Mouse (Mus musculus) brain, embryonic 14.5 days (tissue): ENCODE measurements at regions not wholly inside any gene's neighbourhood (a gene's known extent, or its start where the extent isn't known, plus 50 kb on each side); places are given as distances from the start of the nearest gene placed in this dataset.

Experiments
- DNase-seq: peaks from one replicate; pipeline ENCODE4 v3.0.0-alpha.2; 2011; ENCODE audit warnings: low read depth
- CTCF ChIP-seq: fragments of 200-500 bp; IDR thresholded peaks from 2 replicates; pipeline ENCODE4 v1.5.1; 2012; ENCODE audit warnings: inconsistent platforms, mild to moderate bottlenecking, moderate library complexity, borderline replicate concordance; ENCODE audit not compliant: insufficient read depth, insufficient read length; ENCODE audit errors: extremely low read depth
- POLR2A ChIP-seq: fragments of 200-500 bp; IDR thresholded peaks from 2 replicates; pipeline ENCODE4 v1.6.1; 2012; ENCODE audit warnings: mild to moderate bottlenecking, inconsistent platforms, borderline replicate concordance; ENCODE audit not compliant: poor library complexity, insufficient read depth, insufficient read length, severe bottlenecking; ENCODE audit errors: extremely low read depth

- peak; percentile 48 for DNase-seq
- TF ChIP-seq POLR2A (no peak), CTCF (no peak)
Measured at GRCm38 (mm10) chr2:137687208-137687607, 569.2 kb upstream of the Btbd3 start.

GRCm38 (mm10) chr2:137686735-137687134, 569.6 kb upstream of the Btbd3 start:
- TF ChIP-seq POLR2A, result no peak
- TF ChIP-seq CTCF, result no peak
- DNase-seq, result no peak

- no peak for DNase-seq
- no peak for TF ChIP-seq CTCF
- TF ChIP-seq POLR2A, result no peak
Measured at GRCm38 (mm10) chr2:137681762-137682161, 565.3 kb upstream of the Jag1 start.

DNA sequence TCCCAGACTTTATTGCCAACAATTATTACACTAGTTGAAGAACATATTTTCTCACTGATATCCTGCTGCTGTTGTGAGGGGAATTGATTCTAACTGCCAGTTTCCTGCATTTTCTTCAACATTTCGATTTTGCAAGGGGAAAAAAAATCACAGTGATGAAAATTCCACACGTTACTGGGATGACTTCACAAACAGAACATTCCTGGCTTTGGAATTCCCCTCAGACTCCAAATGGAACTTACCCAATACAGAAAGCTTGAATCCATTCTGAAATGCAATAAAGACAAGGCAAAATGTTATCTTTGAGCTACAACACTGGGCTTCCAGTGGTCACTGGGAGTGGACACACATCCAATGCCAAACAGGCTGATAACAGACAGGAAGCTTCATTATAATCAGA, 546.7 kb upstream of the Jag1 start:
- DNase-seq, result peak; percentile 17
- TF ChIP-seq CTCF (no peak), POLR2A (no peak)

DNA sequence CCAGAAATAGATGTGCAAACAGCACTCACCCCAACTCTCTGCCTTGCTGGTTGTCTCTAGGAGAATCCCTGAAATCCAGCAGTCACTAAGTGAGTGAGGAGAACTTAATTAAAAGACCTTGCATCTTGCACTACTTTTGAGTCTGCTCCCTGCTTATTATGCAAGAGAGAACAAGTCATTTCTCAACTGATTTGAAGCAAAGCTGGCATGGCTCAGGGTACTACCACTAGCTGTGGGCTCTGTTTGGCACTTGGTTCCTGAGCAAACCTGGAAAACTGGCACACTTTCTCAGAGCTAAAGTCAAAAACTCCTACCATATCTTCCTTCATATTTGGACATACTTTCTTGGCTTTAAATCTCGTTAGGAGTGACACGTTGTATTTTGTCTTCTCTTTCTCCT, 545.8 kb upstream of the Jag1 start:
- DNase-seq, result no peak
- TF ChIP-seq POLR2A, result no peak
- no peak for TF ChIP-seq CTCF

- DNase-seq, result peak; percentile 46
- TF ChIP-seq CTCF (no peak), POLR2A (no peak)
Measured at GRCm38 (mm10) chr2:137660449-137660848, 544.0 kb upstream of the Jag1 start.

DNA sequence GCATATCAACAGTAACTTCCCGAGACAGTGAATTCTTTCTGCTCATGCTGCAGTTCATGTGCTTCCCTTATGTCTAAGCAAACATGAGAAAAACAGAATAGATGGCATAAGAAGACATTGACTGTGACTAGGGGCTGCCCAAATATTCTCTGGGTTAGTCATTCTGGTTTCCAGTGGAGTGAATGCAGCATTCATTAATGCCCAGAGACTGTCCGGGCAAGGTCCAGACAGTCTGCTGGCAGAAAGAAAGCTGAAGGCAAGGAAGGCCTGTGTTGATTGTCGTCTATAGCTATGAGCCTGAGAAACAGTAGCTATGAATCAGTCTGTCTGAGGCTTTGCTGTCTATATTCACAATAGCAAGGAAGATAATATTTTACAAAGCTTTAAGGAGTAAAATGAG, 537.9 kb upstream of the Jag1 start:
- no peak for DNase-seq
- TF ChIP-seq CTCF (no peak), POLR2A (no peak)

GRCm38 (mm10) chr2:137644160-137644559, 527.7 kb upstream of the Jag1 start:
- TF ChIP-seq CTCF (no peak), POLR2A (no peak)

GRCm38 (mm10) chr2:137643269-137644055, 527.0 kb upstream of the Jag1 start:
- TF ChIP-seq CTCF, result no peak
- TF ChIP-seq POLR2A, result no peak
- DNase-seq, result no peak

More at GRCm38 (mm10) chr2:137644160-137644559, 527.7 kb upstream of the Jag1 start:
- no peak for DNase-seq

- TF ChIP-seq CTCF (no peak), POLR2A (no peak)
- DNase-seq, result no peak
Measured at GRCm38 (mm10) chr2:137635019-137635621, 518.7 kb upstream of the Jag1 start.

DNA sequence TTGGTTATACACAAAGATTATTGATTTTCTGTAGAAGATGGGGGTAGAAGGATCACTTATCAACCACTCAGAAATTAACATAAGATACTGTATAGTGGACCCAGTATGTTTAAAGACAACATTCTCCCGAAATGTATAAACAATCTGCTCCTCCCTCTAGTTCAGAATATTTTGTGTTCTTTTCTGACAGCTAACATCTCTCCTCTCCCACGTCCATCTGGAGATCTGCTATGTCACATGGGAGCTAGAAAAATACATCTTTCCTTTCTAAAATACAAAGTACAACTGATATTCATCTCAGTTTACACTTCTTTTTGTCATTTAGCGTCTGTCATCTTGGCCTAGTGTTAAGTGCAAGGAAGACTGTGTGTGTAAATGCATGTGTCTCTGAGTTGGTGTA, 500.2 kb upstream of the Jag1 start:
- no peak for TF ChIP-seq CTCF
- no peak for TF ChIP-seq POLR2A
- peak; percentile 14 for DNase-seq

GRCm38 (mm10) chr2:137613791-137614190, 497.3 kb upstream of the Jag1 start:
- TF ChIP-seq POLR2A (no peak), CTCF (no peak)
- no peak for DNase-seq

GRCm38 (mm10) chr2:137608506-137608905, 492.1 kb upstream of the Jag1 start:
- TF ChIP-seq POLR2A (no peak), CTCF (no peak)
- no peak for DNase-seq
